Mouse (Mus musculus) CH12.LX (cell line): Measurements from ENCODE around the gene Eml3. TPM values are rescaled to one million over a fixed set of nuclear protein-coding genes. Genes with fewer than 3 reads are reported as not detected.

Source experiments
- DNase-seq: peaks from one replicate; pipeline ENCODE4 v3.0.0-alpha.2; 2013; ENCODE audit errors: extremely low read depth
- H3K27ac ChIP-seq: 2 replicates; pipeline ENCODE4 v1.5.1; 2012; ENCODE audit warnings: low read depth, mild to moderate bottlenecking, control low read depth, moderate library complexity; ENCODE audit not compliant: insufficient read depth
- H3K27me3 ChIP-seq: replicated peaks from 2 replicates; pipeline ENCODE3; 2012; ENCODE audit warnings: inconsistent platforms
- H3K36me3 ChIP-seq, 2 experiments: replicated peaks in 1 of 2; 2 replicates each; pipeline versions ENCODE3 to v1.6.1; 2012; ENCODE audit warnings: inconsistent platforms in 1 of 2, low read length in 1 of 2, mild to moderate bottlenecking in 1 of 2, mixed read lengths in 1 of 2, moderate library complexity in 1 of 2; ENCODE audit not compliant: control insufficient read depth in 1 of 2, insufficient read depth in 1 of 2
- H3K4me1 ChIP-seq, 2 experiments: 2 replicates each; pipeline ENCODE4 v1.6.1; 2012; ENCODE audit warnings: inconsistent platforms in 1 of 2, moderate library complexity in 1 of 2; ENCODE audit not compliant: insufficient read depth in 2 of 2, control insufficient read depth in 1 of 2
- H3K4me2 ChIP-seq: 2 replicates; pipeline ENCODE4 v1.6.1; 2012; ENCODE audit warnings: low read depth, mild to moderate bottlenecking, control low read depth; ENCODE audit not compliant: poor library complexity, insufficient read depth, severe bottlenecking
- H3K4me3 ChIP-seq, 3 experiments: fragments of 150-350 bp in 1 of 3; sonication (generic) in 1 of 3; replicated peaks in 1 of 3; 2 replicates each; pipeline versions ENCODE3 to v1.5.1; 2011 to 2012; ENCODE audit warnings: low read depth in 2 of 3, low read length in 2 of 3, mild to moderate bottlenecking in 2 of 3, moderate library complexity in 2 of 3, control low read depth in 1 of 3, improper control_type of control experiment in 1 of 3, inconsistent platforms in 1 of 3, mixed read lengths in 1 of 3; ENCODE audit not compliant: poor library complexity in 1 of 3
- H3K79me2 ChIP-seq: replicated peaks from 2 replicates; pipeline ENCODE4 v1.6.1; 2012; ENCODE audit warnings: mild to moderate bottlenecking, moderate library complexity; ENCODE audit not compliant: control insufficient read depth, poor library complexity, insufficient read depth, severe bottlenecking; ENCODE audit errors: extremely low read depth
- H3K9ac ChIP-seq: 2 replicates; pipeline ENCODE4 v1.6.1; 2012; ENCODE audit warnings: low read depth, mild to moderate bottlenecking, control low read depth, moderate library complexity; ENCODE audit not compliant: insufficient read depth
- H3K9me3 ChIP-seq: replicated peaks from 2 replicates; pipeline ENCODE3; 2012; ENCODE audit warnings: low read length, inconsistent platforms, mixed read lengths
- BHLHE40 ChIP-seq: IDR thresholded peaks from 2 replicates; pipeline ENCODE4 v1.6.1; 2011; ENCODE audit warnings: mild to moderate bottlenecking, low read depth, low read length, improper control_type of control experiment
- EP300 ChIP-seq: IDR thresholded peaks from 2 replicates; pipeline ENCODE4 v1.6.1; 2011; ENCODE audit warnings: low read length, improper control_type of control experiment
- GABPA ChIP-seq: IDR thresholded peaks from 2 replicates; pipeline ENCODE4 v1.6.1; 2012; ENCODE audit warnings: low read depth, low read length, improper control_type of control experiment, inconsistent platforms; ENCODE audit not compliant: insufficient replicate concordance
- HCFC1 ChIP-seq: IDR thresholded peaks from 2 replicates; pipeline ENCODE4 v1.6.1; 2012; ENCODE audit warnings: low read depth, mild to moderate bottlenecking, inconsistent platforms, low read length, improper control_type of control experiment
- IRF4 ChIP-seq: IDR thresholded peaks from 2 replicates; pipeline ENCODE4 v1.6.1; 2014; ENCODE audit warnings: low read depth, mild to moderate bottlenecking, inconsistent platforms, low read length, improper control_type of control experiment
- MAFK ChIP-seq: IDR thresholded peaks from 2 replicates; pipeline ENCODE4 v1.6.1; 2011; ENCODE audit warnings: low read length, improper control_type of control experiment; ENCODE audit not compliant: insufficient replicate concordance
- MAX ChIP-seq: IDR thresholded peaks from 2 replicates; pipeline ENCODE4 v1.6.1; 2011; ENCODE audit warnings: low read length, improper control_type of control experiment
- MEF2A ChIP-seq: IDR thresholded peaks from 2 replicates; pipeline ENCODE4 v1.6.1; 2014; ENCODE audit warnings: low read depth, mild to moderate bottlenecking, inconsistent platforms, low read length, improper control_type of control experiment, borderline replicate concordance
- NELFE ChIP-seq: IDR thresholded peaks from 2 replicates; pipeline ENCODE4 v1.6.1; 2011; ENCODE audit warnings: low read depth, low read length, improper control_type of control experiment
- PAX5 ChIP-seq: IDR thresholded peaks from 2 replicates; pipeline ENCODE4 v1.6.1; 2012; ENCODE audit warnings: low read length, inconsistent platforms, mixed read lengths
- POLR2A ChIP-seq: IDR thresholded peaks from 2 replicates; pipeline ENCODE4 v1.6.1; 2011; ENCODE audit warnings: low read depth, mild to moderate bottlenecking, improper control_type of control experiment, low read length
- POLR2AphosphoS2 ChIP-seq: IDR thresholded peaks from 2 replicates; pipeline ENCODE4 v1.6.1; 2011; ENCODE audit warnings: low read depth, low read length, improper control_type of control experiment
- RAD21 ChIP-seq: IDR thresholded peaks from 2 replicates; pipeline ENCODE4 v1.6.1; 2011; ENCODE audit warnings: low read depth, mild to moderate bottlenecking, low read length, improper control_type of control experiment, moderate library complexity
- RCOR1 ChIP-seq: conservative IDR thresholded peaks from 2 replicates; pipeline ENCODE4 v1.6.1; 2012; ENCODE audit warnings: low read depth, mild to moderate bottlenecking, inconsistent platforms, low read length, improper control_type of control experiment
- SIN3A ChIP-seq: IDR thresholded peaks from 2 replicates; pipeline ENCODE4 v1.6.1; 2012; ENCODE audit warnings: low read length, improper control_type of control experiment, inconsistent platforms
- SMC3 ChIP-seq: IDR thresholded peaks from 2 replicates; pipeline ENCODE4 v1.6.1; 2011; ENCODE audit warnings: low read depth, low read length, improper control_type of control experiment
- USF1 ChIP-seq: IDR thresholded peaks from 2 replicates; pipeline ENCODE4 v1.6.1; 2014; ENCODE audit warnings: low read depth, mild to moderate bottlenecking, inconsistent platforms, low read length, improper control_type of control experiment
- USF2 ChIP-seq: conservative IDR thresholded peaks from 2 replicates; pipeline ENCODE4 v1.6.1; 2011; ENCODE audit warnings: low read depth, low read length, improper control_type of control experiment
- ZMIZ1 ChIP-seq: IDR thresholded peaks from 2 replicates; pipeline ENCODE4 v1.6.1; 2012; ENCODE audit warnings: low read depth, mild to moderate bottlenecking, inconsistent platforms, low read length, improper control_type of control experiment
- ZNF384 ChIP-seq: IDR thresholded peaks from 2 replicates; pipeline ENCODE4 v1.6.1; 2012; ENCODE audit warnings: low read depth, low read length, improper control_type of control experiment, inconsistent platforms
- dilution Hi-C: fragments of 300-500 bp; cut with MboI; formaldehyde crosslinking; loops from 2 replicates; pipeline ENCODE4 v1.14.3; 2020; ENCODE audit warnings: low sequenced_read_pairs; ENCODE audit not compliant: extremely low pct_unique_long_range_greater_than_20kb, extremely low pct_ligation_motif_present
- in situ Hi-C: fragments of 300-500 bp; cut with MboI; formaldehyde crosslinking; loops from 3 replicates; pipeline ENCODE4 v1.14.3; 2019; ENCODE audit warnings: low sequenced_read_pairs, low pct_ligation_motif_present, low pct_unique_long_range_greater_than_20kb, mixed read lengths
- polyA plus RNA-seq: library from polyadenylated mRNA; unstranded; fragments of >175 nt; gene quantifications from 2 replicates; pipeline ENCODE4 v1.2.1, GENCODE M21; 2012; ENCODE audit warnings: low read depth; ENCODE audit not compliant: insufficient read length
- total RNA-seq, 2 experiments: library from RNA; depleted of rRNA; stranded (reverse); fragments of 300-350 nt in 1 of 2; fragments of >200 nt in 1 of 2; gene quantifications; 2 replicates each; pipeline ENCODE4 v1.2.3; 2012 to 2014

The Eml3 gene
- total and polyA plus RNA-seq, 3 experiments, result 18.7 to 37.3 (median 33.3) TPM

DNA sequence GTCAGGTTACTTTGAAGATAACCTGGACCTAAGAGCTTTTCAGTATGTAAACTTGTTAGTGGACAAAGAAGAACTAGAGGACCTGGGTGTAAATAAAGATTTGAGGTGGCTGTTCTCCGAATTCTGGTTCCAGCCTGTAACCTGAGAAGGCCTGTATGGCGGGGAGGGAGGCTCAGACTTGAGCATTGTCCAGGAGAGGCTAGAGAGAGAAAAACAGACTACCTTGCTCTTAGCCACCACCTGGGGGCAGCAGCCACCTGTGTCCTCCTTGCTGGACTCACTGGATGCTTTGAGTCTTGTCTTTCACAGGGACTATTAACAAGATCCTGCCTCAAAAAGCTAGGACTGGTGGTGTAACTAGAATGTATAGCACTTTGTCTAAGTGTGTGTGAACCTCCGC lies 47.2 kb downstream of the Eml3 start (continued):
- peak; percentile 14; the same call in 1 of the 2 replicates for TF ChIP-seq IRF4
- TF ChIP-seq SIN3A, result no peak
- no peak for TF ChIP-seq BHLHE40
- peak; percentile 78 for TF ChIP-seq RAD21
- no peak for TF ChIP-seq USF1
- no peak for TF ChIP-seq MEF2A
- TF ChIP-seq, all 38 proteins: peak for 5

DNA sequence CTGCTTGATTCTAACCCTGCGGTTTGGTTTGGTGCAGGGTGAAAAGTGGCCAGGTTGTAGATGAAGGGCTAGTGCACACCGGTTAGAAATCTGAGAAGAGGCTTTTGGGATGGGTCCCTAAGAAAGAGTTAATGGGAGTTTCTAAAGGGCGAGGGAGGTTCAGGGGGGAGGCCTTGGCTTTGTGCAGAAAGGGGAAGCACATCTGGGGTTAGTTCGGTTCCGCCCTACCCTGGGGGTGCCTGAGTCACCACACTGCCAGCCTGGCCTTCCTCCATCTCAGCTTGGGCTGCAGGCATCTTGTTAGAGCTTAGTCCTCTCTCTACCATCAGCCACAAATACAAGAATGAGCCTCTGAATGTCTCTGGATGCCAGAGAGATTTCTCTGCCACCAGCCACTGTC lies 51.4 kb downstream of the Eml3 start:
- Histone ChIP-seq H3K9me3 (no peaks in the 10 kb centered on the region), H3K4me1 (peaks cover 27 to 87% of the 10 kb centered on the region in 2 experiments), H3K27me3 (no peaks in the 10 kb centered on the region), H3K27ac (no peak overlapping the region), H3K79me2 (no peaks in the 10 kb centered on the region; the same call in 1 of the 2 replicates), H3K36me3 (peaks cover 45 to 64% of the 10 kb centered on the region in 2 experiments), H3K4me2 (no peak overlapping the region), H3K9ac (no peak overlapping the region), H3K4me3 (no peak overlapping the region)
- DNase-seq, result peak; percentile 49
- TF ChIP-seq PAX5 (no peak), GABPA (no peak), USF2 (no peak), ZMIZ1 (peak; percentile 6; the same call in 1 of the 2 replicates), HCFC1 (no peak), MAX (no peak)
- dilution Hi-C loops (no loop called here), in situ Hi-C loops (no loop called here)

GRCm38 (mm10) chr19:8981450-8982168 lies 52.3 kb downstream of the Eml3 start:
- H3K4me1 ChIP-seq, result peaks cover 27 to 86% of the 10 kb centered on the region in 2 experiments

More at GRCm38 (mm10) chr19:8981450-8982168, 52.3 kb downstream of the Eml3 start:
- no peak for DNase-seq
- Histone ChIP-seq H3K79me2 (no peaks in the 10 kb centered on the region; the same call in 1 of the 2 replicates), H3K27ac (no peak overlapping the region), H3K27me3 (no peaks in the 10 kb centered on the region), H3K4me2 (no peak overlapping the region), H3K9ac (no peak overlapping the region), H3K9me3 (no peaks in the 10 kb centered on the region), H3K4me3 (no peak overlapping the region), H3K36me3 (peaks cover 39 to 56% of the 10 kb centered on the region in 2 experiments)
- in situ Hi-C loops (no loop called here), dilution Hi-C loops (no loop called here)
- TF ChIP-seq PAX5, result no peak
- TF ChIP-seq IRF4, result no peak
- no peak for TF ChIP-seq MAFK
- 0 out of 2 replicates have a peak, but pooled peaks have one; percentile 15 for TF ChIP-seq ZNF384
- TF ChIP-seq BHLHE40, result no peak
- no peak for TF ChIP-seq HCFC1
- no peak for TF ChIP-seq SMC3
- 0 out of 2 replicates have a peak, but pooled peaks have one; percentile 17 for TF ChIP-seq NELFE
- TF ChIP-seq RCOR1, result no peak
- peak; percentile 6; the same call in 1 of the 2 replicates for TF ChIP-seq POLR2AphosphoS2
- no peak for TF ChIP-seq GABPA
- 0 out of 2 replicates have a peak, but pooled peaks have one; percentile 7 for TF ChIP-seq POLR2A
- TF ChIP-seq EP300, result no peak
